Mouse (Mus musculus): ENCODE results near the gene Celsr2.

GRCm38 (mm10) chr3:108423844-108424801 is 8.8 kb upstream of the Celsr2 start:
- TF ChIP-seq CTCF (IDR thresholded peaks at IDR 0.05) (no peak), POLR2A (IDR thresholded peaks at IDR 0.05; ENCODE audit: insufficient read depth, low read depth, low read length) (0 out of 2 replicates have a peak, but pooled peaks have one; percentile 11), EP300 (IDR thresholded peaks at IDR 0.05; ENCODE audit: insufficient read depth, low read depth, low read length) (no peak)
